26 mouse cellular contexts compared by ENCODE assay signal in genomic region chr5:72210123-72210811, GRCm38 (mm10). TPM values are rescaled to one million over a fixed set of nuclear protein-coding genes. Genes with fewer than 3 reads are reported as not detected.
DNase-seq lines count a peak whose midpoint lies in the region; ATAC-seq and TF ChIP-seq lines count a peak whose summit lies in the region.
"Had no signal": no experiment of that assay in that cellular context is flagged by ENCODE, and none has a peak within 500 bp of the region (broad histone marks: within the 10 kb centered on the region; RNA-seq: fewer than 3 reads in every experiment).

No protein-coding gene starts in this region.

- DNase-seq in kidney, adult 11 months: peak; percentile 6
- no peak for DNase-seq in kidney, adult 18-20 months
- DNase-seq in liver, adult 2 months (ENCODE audit: extremely low read depth, low read depth, low spot score): peak; percentile 51
- no peak for DNase-seq in liver
- no peak for DNase-seq in ES-E14 (ENCODE audit: low read depth, low spot score)
- DNase-seq in adrenal gland, postnatal 10 days: no peak
- DNase-seq: adrenal gland, postnatal 36 days; forebrain, postnatal 0 days; heart, postnatal 10 days; liver, embryonic 13.5 days; lung, embryonic 14.5 days; lung, postnatal 14 days; right cerebral cortex, postnatal 4 days; thymus, adult 2 months; thymus, postnatal 36 days had no signal

- H3K4me1 ChIP-seq in liver, adult 2 months (ENCODE audit: control insufficient read depth, insufficient read depth, low read length): peaks cover 8% of the 10 kb centered on the region
- H3K4me1 ChIP-seq in ES-E14 (ENCODE audit: control insufficient read depth in 2 of 2, insufficient read depth in 2 of 2, low read length in 2 of 2, poor library complexity in 1 of 2): peaks cover 0 to 12% of the 10 kb centered on the region in 2 experiments; a peak in 1 of 4 replicates
- peaks cover 4% of the 10 kb centered on the region; the same call in 1 of the 2 replicates for H3K4me1 ChIP-seq in midbrain, embryonic 16.5 days (ENCODE audit: control insufficient read depth, insufficient read depth, low read length)
- H3K4me1 ChIP-seq: forebrain, embryonic 12.5 days; hindbrain, embryonic 10.5 days; hindbrain, embryonic 15.5 days; intestine, embryonic 15.5 days; neural tube, embryonic 13.5 days had no signal

- H3K9me3 ChIP-seq in ES-E14 (ENCODE audit: control insufficient read depth, insufficient read depth, low read depth, low read length): no peaks in the 10 kb centered on the region
- H3K9me3 ChIP-seq in midbrain, embryonic 16.5 days (replicated peaks; ENCODE audit: control insufficient read depth, low read length, poor library complexity, severe bottlenecking): no peaks in the 10 kb centered on the region
- H3K9me3 ChIP-seq: forebrain, embryonic 12.5 days; heart, embryonic 13.5 days; hindbrain, embryonic 10.5 days; hindbrain, embryonic 15.5 days; intestine, embryonic 15.5 days; limb, embryonic 13.5 days; liver, embryonic 13.5 days; neural tube, embryonic 13.5 days had no signal

- H3K27me3 ChIP-seq in liver, adult 2 months (ENCODE audit: control insufficient read depth, insufficient read depth, low read length): no peaks in the 10 kb centered on the region
- H3K27me3 ChIP-seq in midbrain, embryonic 16.5 days (ENCODE audit: control insufficient read depth, insufficient read depth, low read depth, low read length): no peaks in the 10 kb centered on the region
- H3K27me3 ChIP-seq: forebrain, embryonic 12.5 days; heart, embryonic 13.5 days; hindbrain, embryonic 15.5 days; intestine, embryonic 15.5 days; limb, embryonic 13.5 days; liver, embryonic 13.5 days; neural tube, embryonic 13.5 days had no signal

- H3K36me3 ChIP-seq in liver, adult 2 months (ENCODE audit: control insufficient read depth, insufficient read depth, low read length): no peaks in the 10 kb centered on the region; the same call in 1 of the 2 replicates
- H3K36me3 ChIP-seq in ES-E14 (ENCODE audit: control insufficient read depth, insufficient read depth, low read length, poor library complexity, severe bottlenecking): peaks cover 5% of the 10 kb centered on the region; the same call in 1 of the 2 replicates
- H3K36me3 ChIP-seq in midbrain, embryonic 16.5 days (ENCODE audit: control insufficient read depth, insufficient read depth, low read length): no peaks in the 10 kb centered on the region
- H3K36me3 ChIP-seq: forebrain, embryonic 12.5 days; hindbrain, embryonic 10.5 days; hindbrain, embryonic 15.5 days; intestine, embryonic 15.5 days; limb, embryonic 13.5 days; liver, embryonic 13.5 days; neural tube, embryonic 13.5 days had no signal

- no peak overlapping the region for H3K4me3 ChIP-seq in liver, adult 2 months (ENCODE audit: insufficient read depth, low read depth, low read length)
- no peak overlapping the region for H3K4me3 ChIP-seq in ES-E14 (ENCODE audit: insufficient read depth in 1 of 2, low read depth in 1 of 2, low read length in 2 of 2, poor library complexity in 1 of 2, severe bottlenecking in 1 of 2)
- H3K4me3 ChIP-seq in midbrain, embryonic 16.5 days (ENCODE audit: low read depth, low read length): no peak overlapping the region
- H3K4me3 ChIP-seq: erythroblast, embryonic 14.5 days; forebrain, embryonic 12.5 days; heart, embryonic 13.5 days; hindbrain, embryonic 10.5 days; hindbrain, embryonic 15.5 days; intestine, embryonic 15.5 days; layer of hippocampus, adult 2 months; left cerebral cortex, adult 2 months; limb, embryonic 13.5 days; liver, embryonic 13.5 days; neural tube, embryonic 13.5 days had no signal

- no peak overlapping the region; the same call in 1 of the 2 replicates for H3K27ac ChIP-seq in liver, adult 2 months (replicated peaks; ENCODE audit: insufficient read depth, low read depth, low read length)
- H3K27ac ChIP-seq in ES-E14 (ENCODE audit: insufficient read depth, low read depth, low read length, poor library complexity, severe bottlenecking): no peak overlapping the region
- H3K27ac ChIP-seq in midbrain, embryonic 16.5 days (ENCODE audit: low read length): no peak overlapping the region
- H3K27ac ChIP-seq: forebrain, embryonic 12.5 days; heart, embryonic 13.5 days; hindbrain, embryonic 10.5 days; hindbrain, embryonic 15.5 days; intestine, embryonic 15.5 days; layer of hippocampus, adult 2 months; left cerebral cortex, adult 2 months; limb, embryonic 13.5 days; liver, embryonic 13.5 days; neural tube, embryonic 13.5 days had no signal

- no peak for TF ChIP-seq POLR2A in liver, adult 2 months (IDR thresholded peaks at IDR 0.05; ENCODE audit: extremely low read depth, insufficient read depth, low read length)

- H3K79me2 ChIP-seq in liver, adult 2 months (ENCODE audit: control insufficient read depth, insufficient read depth, low read length): peaks cover 11% of the 10 kb centered on the region; the same call in 1 of the 2 replicates

- in situ Hi-C loops in ES-E14 (cut with MboI; ENCODE audit: low sequenced_read_pairs in 2 of 2, unreplicated experiment in 2 of 2): no loop called here

- no peak overlapping the region for H3K9ac ChIP-seq in liver, adult 2 months (ENCODE audit: low read depth, low read length)
- 0 out of 2 replicates have a peak overlapping the region, but pooled peaks have one; percentile 16 for H3K9ac ChIP-seq in ES-E14 (ENCODE audit: insufficient read depth, low read depth, low read length, poor library complexity, severe bottlenecking)
- H3K9ac ChIP-seq in midbrain, embryonic 16.5 days (ENCODE audit: low read depth, low read length): no peak overlapping the region
- H3K9ac ChIP-seq: forebrain, embryonic 12.5 days; forebrain, postnatal 0 days; heart, embryonic 13.5 days; hindbrain, embryonic 15.5 days; intestine, embryonic 15.5 days; limb, embryonic 13.5 days; liver, embryonic 13.5 days; lung, embryonic 14.5 days; neural tube, embryonic 13.5 days had no signal

- no peak for TF ChIP-seq CTCF in liver, adult 2 months (IDR thresholded peaks at IDR 0.05; ENCODE audit: low read depth, low read length)

- 33% methylated on average over 13 of the region's 13 CpGs for WGBS in liver, adult 2 months
- 49% methylated on average over 13 of the region's 13 CpGs for WGBS in midbrain, embryonic 16.5 days

- no peak overlapping the region for H3K4me2 ChIP-seq in midbrain, embryonic 16.5 days (ENCODE audit: low read length)
- H3K4me2 ChIP-seq: forebrain, embryonic 12.5 days; heart, embryonic 13.5 days; hindbrain, embryonic 15.5 days; intestine, embryonic 15.5 days; limb, embryonic 13.5 days; liver, embryonic 13.5 days; lung, embryonic 14.5 days; neural tube, embryonic 13.5 days had no signal

- peak; percentile 46; the same call in 1 of the 2 replicates for ATAC-seq in midbrain, embryonic 16.5 days
- ATAC-seq: forebrain, postnatal 0 days; intestine, embryonic 15.5 days had no signal

TF ChIP-seq in ES-E14, 5 proteins besides CTCF, POLR2A, EP300 and RAD21:
- TF ChIP-seq ZC3H11A (IDR thresholded peaks at IDR 0.05; ENCODE audit: borderline replicate concordance, low read depth, low read length) (no peak), MAFK (IDR thresholded peaks at IDR 0.05; ENCODE audit: insufficient read depth, low read depth, low read length) (no peak), ZNF384 (IDR thresholded peaks at IDR 0.05; ENCODE audit: low read depth, low read length) (no peak), CHD2 (IDR thresholded peaks at IDR 0.05; ENCODE audit: low read depth, low read length) (no peak), HCFC1 (IDR thresholded peaks at IDR 0.05; ENCODE audit: borderline replicate concordance, insufficient read depth, low read length) (no peak)

RNA-seq across cellular contexts. Expression of gene Commd8, which starts 42.3 kb away (rescaled TPM):
- total RNA-seq in liver, adult 2 months (2014; rRNA removed): 13.8 and 15.2 TPM in 2 replicates
- polyA plus RNA-seq in liver, adult 2 months (2012; rRNA removed): 2.3 and 3.1 TPM in 2 replicates
- 32.2 and 52.2 TPM in 2 replicates for total RNA-seq in ES-E14 (2012; rRNA removed)
- polyA plus RNA-seq in midbrain, embryonic 16.5 days (2015; fragmentation: Nextera tagmentation; extraction: Ambion mirVana): 155 and 163 TPM in 2 replicates
- total RNA-seq in adrenal gland, postnatal 10 days (2021): 10 to 100 TPM; 53.9 to 61.9 TPM

Comparison
In these comparisons a context has a peak if more than half of its experiments do, and no peak if none do; other contexts are left out.
1. DNase-seq: peak in kidney, adult 11 months (single experiment) and liver, adult 2 months (single experiment); none in kidney, adult 18-20 months (single experiment), liver (single experiment), ES-E14 (single experiment) and adrenal gland, postnatal 10 days (single experiment).